Mouse (Mus musculus): ENCODE measurements around the gene Polr2j.
A peak's percentile ranks its signal among the peaks of the same experiment; 100 is the strongest.

The Polr2j gene

DNA sequence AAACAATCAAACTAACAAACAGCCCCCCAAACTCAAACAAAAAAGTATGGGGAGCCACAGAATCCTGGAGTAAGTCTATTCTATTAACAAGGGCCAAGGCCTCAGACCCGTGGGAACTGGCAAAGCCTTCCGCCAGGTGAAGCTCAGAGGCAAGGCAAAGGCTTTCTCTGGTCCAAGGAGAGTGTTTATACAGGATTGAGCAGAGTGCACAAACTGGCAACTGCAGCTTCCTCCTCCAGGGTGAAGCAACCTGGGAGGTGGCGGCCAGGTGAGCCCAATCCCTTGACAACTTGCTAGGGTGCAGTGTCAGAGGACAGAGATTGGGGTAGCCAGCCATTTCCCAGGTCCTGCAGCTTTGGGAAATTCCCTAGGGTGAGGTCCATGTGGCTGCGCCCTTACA is 50.9 kb downstream of the Polr2j start:
- no peak for DNase-seq (ENCODE audit: low read depth)

DNA sequence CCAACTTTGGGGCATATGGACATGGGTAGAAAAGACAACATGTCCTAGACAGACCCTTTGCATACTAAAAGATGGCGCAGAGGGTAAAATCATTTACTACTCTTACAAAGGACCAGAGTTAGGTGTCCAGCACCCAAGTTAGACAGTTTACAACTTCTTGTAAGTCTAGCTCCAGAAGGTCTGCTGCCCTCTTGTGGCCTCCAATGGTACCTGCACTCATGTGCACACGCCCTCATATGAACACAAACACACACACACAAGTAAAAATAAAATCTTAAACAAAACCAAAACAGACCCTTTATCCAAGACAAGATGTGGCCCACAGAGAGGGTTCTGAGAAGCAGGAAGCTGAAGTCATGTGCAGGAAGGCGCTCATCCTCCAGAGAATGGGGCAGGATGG is 51.6 kb downstream of the Polr2j start:
- DNase-seq (ENCODE audit: low read depth), result peak; percentile 52

DNA sequence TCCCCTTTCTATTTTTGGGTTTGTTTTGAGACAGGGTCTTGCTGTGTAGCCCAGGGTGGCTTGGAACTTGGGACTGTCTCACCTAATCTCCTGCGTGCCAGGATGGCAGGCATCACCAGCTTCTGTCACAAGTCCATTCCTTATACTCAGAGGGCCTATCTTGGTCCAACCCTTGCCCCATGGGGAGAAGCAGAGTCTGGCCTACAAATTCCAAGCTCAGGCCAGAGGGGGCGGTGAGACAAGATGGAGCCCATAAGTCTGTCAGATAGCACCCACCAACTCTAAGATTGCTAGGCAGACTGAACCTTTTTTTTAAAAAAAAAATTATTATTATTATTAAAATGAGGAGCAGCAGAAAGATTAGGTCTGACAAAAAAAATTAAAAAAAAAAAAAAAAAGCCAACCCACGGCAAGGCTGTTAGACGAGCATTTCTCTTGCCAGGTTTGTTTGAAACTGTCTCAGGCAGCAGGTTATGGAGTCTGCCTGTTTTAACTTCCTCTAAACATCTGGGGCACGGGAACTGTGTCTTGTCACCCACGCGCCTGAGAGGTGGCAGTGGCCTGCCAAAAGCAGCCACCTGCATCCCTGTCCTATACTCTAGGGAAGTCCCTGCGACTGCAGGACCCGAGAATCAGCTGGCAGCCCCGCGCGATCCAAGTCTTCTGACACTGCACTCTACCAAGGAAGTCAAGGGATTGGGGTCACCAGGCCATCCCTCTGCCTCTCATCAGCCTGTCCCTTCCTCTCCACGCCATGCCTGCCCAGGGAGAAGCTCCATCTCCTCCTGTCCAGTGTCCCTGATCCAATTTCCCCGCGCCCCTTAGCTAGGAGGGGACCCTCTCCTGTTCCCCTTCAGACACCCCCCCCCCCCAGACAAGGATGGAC is 53.4 kb downstream of the Polr2j start:
- DNase-seq (ENCODE audit: low read depth), result peak; percentile 66

DNA sequence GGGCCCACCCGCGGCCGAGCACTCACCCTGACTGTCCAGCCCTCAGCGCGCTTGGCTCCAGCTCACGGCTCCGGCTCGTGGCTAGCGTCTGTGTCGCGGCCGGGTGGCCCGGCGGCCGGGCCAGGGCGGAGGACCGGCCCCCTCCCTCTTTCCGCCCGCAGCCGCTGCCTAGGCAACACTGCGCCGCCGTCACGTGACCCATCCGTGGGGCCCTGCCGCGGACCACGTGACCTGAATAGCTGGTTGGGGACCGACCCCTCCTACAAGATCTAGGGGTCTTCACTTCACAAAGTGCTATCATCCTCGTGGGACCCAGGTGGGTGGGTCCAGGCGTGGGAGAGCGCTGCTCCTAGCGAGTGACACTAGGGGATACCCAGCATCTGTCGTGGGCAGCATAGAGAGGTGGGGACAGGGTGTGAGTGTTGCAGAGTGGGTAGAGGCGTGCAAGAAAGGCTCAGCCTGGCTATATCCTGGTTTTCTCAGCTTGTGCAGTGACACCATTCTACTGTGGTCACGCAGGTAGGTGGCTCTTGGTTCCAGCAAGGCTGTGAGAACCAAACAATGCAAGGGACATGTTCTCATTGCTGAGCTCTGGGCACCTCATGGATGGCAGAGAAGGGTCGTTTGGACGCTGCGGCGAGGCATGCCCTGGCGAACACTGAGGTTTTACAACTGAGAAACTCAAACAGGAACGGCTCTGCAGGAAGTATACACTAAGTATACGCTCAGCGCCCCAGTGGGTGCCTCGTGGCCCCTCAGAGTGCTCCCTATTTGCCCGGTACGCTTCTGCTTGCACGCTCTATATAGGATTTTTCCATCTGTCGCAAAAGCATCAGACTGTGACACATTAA is 54.3 kb downstream of the Polr2j start, which contains the start of gene Orai2:
TSS of gene Orai2 (minus strand) at position 202 of the 851 bp plus-strand sequence.
- DNase-seq (ENCODE audit: low read depth), result peak; percentile 90

DNA sequence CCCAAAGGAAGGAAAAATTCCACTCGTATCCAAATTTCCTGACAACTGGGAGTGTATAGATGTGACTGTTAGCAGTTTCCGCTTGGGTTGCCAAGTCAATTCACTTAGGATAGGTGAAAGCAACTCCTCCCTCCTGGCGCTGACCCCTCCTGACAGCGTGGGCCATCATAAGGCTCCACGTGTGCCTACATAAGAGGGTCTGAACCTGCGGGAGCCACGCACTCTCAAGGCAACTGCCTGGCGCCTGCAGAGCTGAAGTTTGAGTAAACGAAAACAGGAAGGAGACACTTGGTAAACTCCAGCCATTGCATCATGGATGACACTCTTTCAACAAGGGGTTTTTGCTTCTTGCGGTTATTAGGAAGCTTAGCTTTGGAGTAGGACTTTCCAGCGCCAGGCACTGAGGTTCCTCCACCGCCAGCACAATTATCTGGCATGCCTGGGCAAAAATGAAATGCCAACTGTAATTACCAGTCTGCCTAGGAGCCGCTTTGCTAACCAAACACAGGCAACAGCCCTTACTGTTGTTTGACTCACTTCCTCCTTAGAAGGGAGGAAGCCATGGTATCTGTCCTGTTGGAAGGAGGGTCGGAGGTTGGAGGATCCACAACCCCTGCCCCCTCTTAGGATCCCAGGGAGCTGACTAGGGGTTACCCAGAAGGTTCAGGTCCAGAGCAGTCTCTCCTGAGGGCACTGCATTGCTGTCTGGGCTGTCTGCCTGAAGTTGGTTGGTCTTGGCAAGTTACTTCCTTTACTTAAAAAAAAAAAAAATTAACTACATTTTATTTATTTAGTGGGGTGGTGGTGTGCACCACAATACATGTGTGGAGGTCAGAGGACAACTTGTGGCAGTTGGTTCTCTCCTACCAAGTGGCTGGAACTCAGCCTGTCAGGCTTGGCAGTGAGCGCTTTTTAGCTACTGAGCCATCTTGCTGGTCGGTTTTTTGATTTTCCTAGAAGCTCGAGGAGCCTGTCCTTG is 55.2 kb downstream of the Polr2j start:
- peak; percentile 83 for DNase-seq (ENCODE audit: low read depth)
